Mouse (Mus musculus) kidney, adult 2 months (tissue): ENCODE results near the gene Wwtr1. TPM values are rescaled to one million over a fixed set of nuclear protein-coding genes. Genes with fewer than 3 reads are reported as not detected.

Experiments
- DNase-seq: peaks from one replicate; pipeline ENCODE4 v3.0.0; 2021
- H3K27ac ChIP-seq: fragments of 200-500 bp; 2 replicates; pipeline ENCODE4 v1.5.1; 2012; ENCODE audit warnings: low read depth, low read length, control low read depth, inconsistent platforms; ENCODE audit not compliant: insufficient read depth
- H3K27me3 ChIP-seq: fragments of 200-500 bp; replicated peaks from 2 replicates; pipeline ENCODE4 v1.6.1; 2012; ENCODE audit warnings: mild to moderate bottlenecking, moderate library complexity, low read length, inconsistent platforms; ENCODE audit not compliant: control insufficient read depth, insufficient read depth
- H3K36me3 ChIP-seq: fragments of 200-500 bp; 2 replicates; pipeline ENCODE4 v1.6.1; 2012; ENCODE audit warnings: mild to moderate bottlenecking, moderate library complexity, low read length, inconsistent platforms; ENCODE audit not compliant: control insufficient read depth, insufficient read depth
- H3K4me1 ChIP-seq: fragments of 200-500 bp; 2 replicates; pipeline ENCODE4 v1.6.1; 2011; ENCODE audit warnings: low read length; ENCODE audit not compliant: control insufficient read depth, insufficient read depth
- H3K4me3 ChIP-seq: fragments of 200-500 bp; 2 replicates; pipeline ENCODE4 v1.5.1; 2011; ENCODE audit warnings: mild to moderate bottlenecking, low read depth, low read length, control low read depth; ENCODE audit not compliant: insufficient read depth
- CTCF ChIP-seq: fragments of 200-500 bp; conservative IDR thresholded peaks from 2 replicates; pipeline ENCODE4 v1.5.1; 2011; ENCODE audit warnings: low read depth, mild to moderate bottlenecking, control low read depth, low read length, moderate library complexity, mixed read lengths; ENCODE audit not compliant: insufficient read depth, insufficient read length
- POLR2A ChIP-seq: fragments of 200-500 bp; IDR thresholded peaks from one replicate; pipeline ENCODE4 v1.6.1; 2011; ENCODE audit warnings: low read depth, low read length, control low read depth
- WGBS: fragments of 180-500 bp; shearing (Covaris S2); methylation state at CpG from one replicate; pipeline ENCODE4 v1.1.7; 2018; 5-methylcytosine and 5-hydroxymethylcytosine counted together
- polyA plus RNA-seq: library from polyadenylated mRNA; depleted of rRNA; stranded (reverse); fragments of >200 nt; gene quantifications from 2 replicates; pipeline ENCODE4 v1.2.3, GENCODE M21; 2012

Wwtr1 gene
- polyA plus RNA-seq, 1 experiment = 29.6 TPM

DNA sequence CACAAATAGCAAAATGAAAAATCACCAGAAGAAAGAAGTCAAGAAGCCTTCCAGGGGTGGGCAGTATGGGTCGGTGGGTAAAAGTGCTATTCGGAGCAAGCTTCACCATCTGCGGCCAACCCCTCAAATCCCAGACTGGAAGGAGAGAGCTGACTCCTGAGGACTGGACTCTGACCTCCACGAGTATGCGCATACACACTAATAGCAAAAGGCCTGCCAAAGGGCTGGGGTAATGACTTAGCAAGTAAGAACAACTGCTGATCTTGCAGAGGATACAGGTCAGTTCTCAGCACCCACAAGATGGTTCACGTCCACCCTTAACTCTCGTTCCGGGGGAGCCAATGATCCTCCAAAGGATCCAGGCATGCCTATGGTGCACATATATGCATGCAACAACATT, 101.3 kb downstream of the Wwtr1 start:
- Histone ChIP-seq H3K27me3 (no peaks in the 10 kb centered on the region), H3K4me1 (peaks cover 27% of the 10 kb centered on the region), H3K4me3 (no peak overlapping the region), H3K27ac (peak overlapping the region; percentile 1; the same call in 1 of the 2 replicates), H3K36me3 (no peaks in the 10 kb centered on the region)
- peak; percentile 91 for DNase-seq
- 59% methylated on average over 8 of the region's 8 CpGs for WGBS
- TF ChIP-seq POLR2A = no peak
- no peak for TF ChIP-seq CTCF

DNA sequence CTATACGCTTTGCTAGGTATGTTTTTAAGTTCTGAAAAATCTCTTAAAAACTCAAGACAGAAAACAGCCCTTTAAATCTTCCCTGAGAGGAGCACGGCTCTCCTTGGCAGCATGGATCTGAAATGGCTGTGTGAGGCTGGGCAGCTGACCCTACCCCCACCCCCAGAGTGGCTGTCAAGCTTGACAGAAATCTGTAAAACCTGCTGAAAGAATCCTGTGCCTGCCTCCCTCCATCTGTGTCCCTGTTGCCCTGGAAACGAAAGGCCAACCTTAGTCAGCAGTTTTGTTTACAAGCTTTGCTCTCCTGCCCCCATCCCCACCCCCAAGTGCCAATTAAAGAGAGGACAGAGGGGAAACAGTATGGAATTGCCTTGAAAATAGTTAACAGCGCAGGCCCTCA, 103.3 kb downstream of the Wwtr1 start:
- no peak overlapping the region for H3K27ac ChIP-seq
- no peaks in the 10 kb centered on the region for H3K36me3 ChIP-seq
- H3K4me1 ChIP-seq = peaks cover 27% of the 10 kb centered on the region
- 50% methylated on average over 4 of the region's 4 CpGs for WGBS
- no peak overlapping the region for H3K4me3 ChIP-seq
- TF ChIP-seq POLR2A (no peak), CTCF (no peak)
- H3K27me3 ChIP-seq = no peaks in the 10 kb centered on the region
- peak; percentile 60 for DNase-seq

DNA sequence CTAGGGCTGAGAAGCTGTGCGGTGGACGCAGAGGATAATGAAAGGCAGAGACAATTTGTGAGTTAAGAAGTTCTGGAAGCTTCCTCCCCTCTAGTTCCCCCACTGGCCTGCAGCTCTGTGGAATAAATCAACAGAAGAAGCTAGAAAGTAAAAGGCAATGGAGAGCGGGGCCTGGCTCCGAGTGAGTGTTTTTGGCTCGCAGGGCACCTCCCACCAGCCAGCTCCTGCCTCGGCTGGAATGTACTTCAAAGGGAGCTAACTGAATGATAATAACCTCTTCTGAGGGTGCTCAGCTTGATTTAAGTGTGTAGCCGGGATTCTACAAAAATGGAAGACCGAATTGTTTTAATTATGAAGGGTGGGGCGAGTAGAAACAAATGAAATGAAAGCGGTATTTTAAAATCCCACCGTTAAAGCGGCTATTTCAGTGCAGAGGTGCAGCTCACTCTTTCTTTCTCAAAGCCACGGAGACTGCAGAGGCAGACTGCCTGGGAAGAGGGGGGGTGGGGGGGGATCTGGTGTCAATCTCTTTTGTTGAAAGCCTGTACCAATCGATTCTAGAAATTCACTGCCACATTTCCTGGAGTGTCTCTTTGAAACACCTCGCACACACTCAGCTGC, 104.6 kb downstream of the Wwtr1 start:
- Histone ChIP-seq H3K36me3 (no peaks in the 10 kb centered on the region), H3K27me3 (no peaks in the 10 kb centered on the region), H3K27ac (peak overlapping the region; percentile 86), H3K4me3 (peak overlapping the region; percentile 19; the same call in 1 of the 2 replicates), H3K4me1 (peaks cover 27% of the 10 kb centered on the region)
- peak; percentile 42 for DNase-seq
- WGBS = 22% methylated on average over 15 of the region's 15 CpGs
- TF ChIP-seq CTCF = no peak
- no peak for TF ChIP-seq POLR2A

DNA sequence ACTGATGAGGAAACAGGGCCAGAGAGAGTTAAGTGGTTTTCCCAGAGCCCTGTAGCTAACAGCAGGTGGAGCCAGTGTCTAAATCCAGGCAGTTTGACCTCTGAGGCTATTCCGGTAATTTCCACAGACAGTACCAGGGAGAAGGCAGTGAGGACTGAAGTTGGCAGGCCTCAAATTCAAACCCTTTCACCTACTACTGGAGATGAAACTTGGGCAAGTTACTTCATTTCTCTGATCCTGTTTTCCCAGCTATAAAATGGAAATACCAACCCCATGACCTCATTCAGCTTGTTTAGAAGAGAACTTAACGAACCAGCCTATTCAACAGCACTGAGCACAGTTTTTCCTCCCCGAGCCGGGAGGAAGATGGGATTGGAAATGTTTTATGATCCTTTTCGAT, 105.4 kb downstream of the Wwtr1 start:
- Histone ChIP-seq H3K4me3 (no peak overlapping the region), H3K27me3 (no peaks in the 10 kb centered on the region), H3K27ac (peak overlapping the region; percentile 86), H3K36me3 (no peaks in the 10 kb centered on the region), H3K4me1 (peaks cover 27% of the 10 kb centered on the region)
- TF ChIP-seq CTCF (peak; percentile 85), POLR2A (no peak)
- WGBS = 7% methylated on average over 5 of the region's 5 CpGs
- peak; percentile 84 for DNase-seq

DNA sequence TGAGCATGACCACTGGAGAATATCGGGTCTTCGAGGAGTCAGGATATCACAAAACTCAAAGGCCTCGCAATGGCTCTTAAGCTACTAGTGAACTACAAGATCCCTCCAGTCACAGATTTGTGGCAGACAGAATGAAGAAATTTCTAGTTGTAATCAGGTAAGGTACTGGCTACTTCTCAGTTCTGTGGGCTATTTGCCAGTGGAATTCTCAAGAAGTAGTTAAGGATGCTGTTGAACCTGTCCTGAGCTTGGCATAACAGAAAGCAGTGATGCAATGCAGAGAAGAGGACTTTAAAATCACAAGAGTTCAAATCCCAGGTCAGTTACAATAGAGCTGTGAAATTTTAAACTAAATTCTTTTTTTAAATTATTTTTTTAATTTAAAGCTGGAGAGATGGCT, 106.4 kb downstream of the Wwtr1 start:
- Histone ChIP-seq H3K4me1 (peaks cover 27% of the 10 kb centered on the region), H3K36me3 (no peaks in the 10 kb centered on the region), H3K27me3 (no peaks in the 10 kb centered on the region), H3K27ac (no peak overlapping the region), H3K4me3 (no peak overlapping the region)
- DNase-seq = no peak
- WGBS = 94% methylated on average over 3 of the region's 3 CpGs
- TF ChIP-seq POLR2A (no peak), CTCF (no peak)

DNA sequence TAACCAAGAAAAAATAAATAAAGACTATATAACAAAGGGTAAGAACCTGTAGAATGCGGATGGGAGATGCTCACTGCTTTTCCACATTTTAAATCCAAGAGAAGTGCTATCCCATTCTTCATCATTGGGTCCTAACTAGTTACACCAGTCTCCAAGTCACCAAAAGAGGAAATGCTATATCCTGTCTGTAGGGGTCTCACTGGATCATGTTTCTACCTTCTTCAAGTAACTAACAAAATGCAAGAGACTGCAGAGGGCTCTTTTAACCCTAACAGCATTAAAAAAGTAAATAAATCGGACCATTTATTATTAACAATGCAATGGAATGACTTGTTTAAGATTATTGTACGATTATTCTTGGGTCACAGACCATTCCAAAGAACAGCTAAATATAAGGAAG, 109.4 kb downstream of the Wwtr1 start:
- no peaks in the 10 kb centered on the region; the same call in none of the 2 replicates for H3K36me3 ChIP-seq
- TF ChIP-seq CTCF (no peak), POLR2A (no peak)
- H3K27me3 ChIP-seq = no peaks in the 10 kb centered on the region
- 68% methylated on average over 3 of the region's 3 CpGs for WGBS
- no peak overlapping the region for H3K4me3 ChIP-seq
- H3K4me1 ChIP-seq = peaks cover 11% of the 10 kb centered on the region
- H3K27ac ChIP-seq = no peak overlapping the region
- peak; percentile 44 for DNase-seq

DNA sequence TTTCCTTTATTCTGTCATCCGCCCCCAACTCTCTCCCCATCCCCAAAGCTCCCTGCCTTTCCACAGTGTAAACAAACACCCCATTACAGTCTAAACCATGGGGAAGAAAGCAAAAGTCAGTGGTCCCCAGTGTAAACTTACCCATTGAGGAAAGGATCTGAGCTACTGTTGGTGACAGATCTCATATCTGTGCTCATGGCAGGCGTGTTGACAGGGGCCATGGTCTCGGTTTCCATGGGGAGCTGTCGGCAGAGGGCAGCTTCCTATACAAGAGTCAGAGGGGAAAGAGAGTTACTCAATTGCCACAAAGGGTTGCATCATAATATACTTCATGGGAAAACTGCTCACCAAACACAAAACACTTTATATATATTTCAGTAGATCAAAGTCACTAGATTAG, 112.4 kb downstream of the Wwtr1 start:
- H3K4me3 ChIP-seq = no peak overlapping the region
- no peak overlapping the region for H3K27ac ChIP-seq
- no peaks in the 10 kb centered on the region for H3K27me3 ChIP-seq
- no peaks in the 10 kb centered on the region; the same call in none of the 2 replicates for H3K36me3 ChIP-seq
- WGBS = 92% methylated on average over 4 of the region's 4 CpGs
- DNase-seq = no peak
- H3K4me1 ChIP-seq = no peaks in the 10 kb centered on the region
- no peak for TF ChIP-seq POLR2A
- TF ChIP-seq CTCF = no peak
